Mouse (Mus musculus) olfactory bulb, adult 2 months (tissue): ENCODE data around the gene Spata13.

Source experiments
- CTCF ChIP-seq: fragments of 200-500 bp; IDR thresholded peaks from 2 replicates; pipeline ENCODE4 v1.5.1; 2012; ENCODE audit warnings: low read depth, mild to moderate bottlenecking, low read length, moderate library complexity; ENCODE audit not compliant: insufficient read depth
- POLR2A ChIP-seq: fragments of 200-500 bp; IDR thresholded peaks from 2 replicates; pipeline ENCODE4 v1.6.1; 2012; ENCODE audit warnings: mild to moderate bottlenecking, low read depth, low read length, moderate library complexity; ENCODE audit not compliant: insufficient read depth

DNA sequence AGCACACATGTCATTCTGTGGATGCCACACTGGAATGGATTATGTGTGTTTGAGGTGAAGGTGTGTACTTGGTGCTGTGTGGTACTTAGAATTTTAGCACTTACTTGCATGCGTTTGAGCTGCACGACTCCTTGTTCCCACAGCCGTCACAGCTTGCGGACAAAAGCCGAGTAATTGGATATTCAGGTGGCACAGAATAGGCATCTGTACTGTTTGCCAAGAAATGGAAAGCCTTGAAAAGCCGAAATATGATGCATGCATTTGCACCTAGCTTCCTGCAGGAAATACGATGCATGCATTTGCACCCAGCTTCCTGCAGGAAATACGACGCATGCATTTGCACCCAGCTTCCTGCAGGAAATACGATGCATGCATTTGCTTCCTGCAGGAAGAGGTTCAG lies 50.2 kb downstream of the Spata13 start:
- TF ChIP-seq CTCF (no peak), POLR2A (no peak)
